Mouse (Mus musculus) intestine, embryonic 16.5 days (tissue): Measurements from ENCODE around the gene Tcf25. TPM values are rescaled to one million over a fixed set of nuclear protein-coding genes. Genes with fewer than 3 reads are reported as not detected.
A peak's percentile ranks its signal among the peaks of the same experiment; 100 is the strongest.
"Not testable (repeated sequence)": the region's sequence is repeated elsewhere in the genome, so short reads cannot be mapped to it uniquely, and the experiment has no call there.

ENCODE experiments used
- ATAC-seq: fragments of 200-750 bp; cut with Nextera tagmentation; 2 replicates; pipeline ENCODE4 v1.8.0; 2017; ENCODE audit warnings: moderate TSS enrichment, moderate library complexity
- H3K27ac ChIP-seq: fragments of 300-500 bp; sonication (generic); 2 replicates; pipeline ENCODE4 v1.5.1; 2014; ENCODE audit warnings: mild to moderate bottlenecking, low read length
- H3K27me3 ChIP-seq: fragments of 300-500 bp; sonication (generic); replicated peaks from 2 replicates; pipeline ENCODE4 v1.6.1; 2014; ENCODE audit warnings: low read length, control low read depth, mixed read lengths; ENCODE audit not compliant: control insufficient read depth, insufficient read depth
- H3K36me3 ChIP-seq: fragments of 300-500 bp; sonication (generic); 2 replicates; pipeline ENCODE4 v1.6.1; 2014; ENCODE audit warnings: low read length, control low read depth; ENCODE audit not compliant: control insufficient read depth, insufficient read depth
- H3K4me1 ChIP-seq: fragments of 300-500 bp; sonication (generic); 2 replicates; pipeline ENCODE4 v1.6.1; 2014; ENCODE audit warnings: low read length, control low read depth, mixed read lengths; ENCODE audit not compliant: control insufficient read depth, insufficient read depth
- H3K4me2 ChIP-seq: fragments of 300-500 bp; sonication (generic); 2 replicates; pipeline ENCODE4 v1.6.1; 2014; ENCODE audit warnings: low read depth, low read length, control low read depth
- H3K4me3 ChIP-seq: fragments of 300-500 bp; sonication (generic); 2 replicates; pipeline ENCODE4 v1.5.1; 2014; ENCODE audit warnings: mild to moderate bottlenecking, low read length
- H3K9ac ChIP-seq: fragments of 300-500 bp; sonication (generic); 2 replicates; pipeline ENCODE4 v1.6.1; 2014; ENCODE audit warnings: low read depth, low read length
- H3K9me3 ChIP-seq: fragments of 300-500 bp; sonication (generic); 2 replicates; pipeline ENCODE4 v1.6.1; 2016; ENCODE audit warnings: low read length, control low read depth; ENCODE audit not compliant: control insufficient read depth
- WGBS: fragments of 180-500 bp; shearing (Covaris S2); extraction: QIAGEN DNeasy Blood & Tissue Kit; methylation state at CpG from one replicate; pipeline ENCODE4 v1.1.7; 2014; 5-methylcytosine and 5-hydroxymethylcytosine counted together
- polyA plus RNA-seq: library from polyadenylated mRNA; unstranded; fragments of >200 nt; fragmentation: Nextera tagmentation; extraction: Ambion mirVana; gene quantifications from 2 replicates; pipeline ENCODE4 v1.2.1, GENCODE M21; 2015

The Tcf25 gene
- polyA plus RNA-seq, 1 experiment from 2014 or later, result 161 TPM

GRCm38 (mm10) chr8:123430936-123431335 is 57.4 kb downstream of the Tcf25 start:
- H3K27me3 ChIP-seq, result not testable (repeated sequence)

GRCm38 (mm10) chr8:123431616-123432365 is 58.2 kb downstream of the Tcf25 start:
- 96% methylated on average over 25 of the region's 25 CpGs for WGBS
- H3K9me3 ChIP-seq, result peaks cover 37% of the 10 kb centered on the region
- no peaks in the 10 kb centered on the region for H3K27me3 ChIP-seq
- H3K27ac ChIP-seq, result no peak overlapping the region
- no peak overlapping the region for H3K4me3 ChIP-seq
- no peak overlapping the region for H3K9ac ChIP-seq
- no peak overlapping the region for H3K4me2 ChIP-seq
- no peaks in the 10 kb centered on the region; the same call in 1 of the 2 replicates for H3K36me3 ChIP-seq
- no peaks in the 10 kb centered on the region for H3K4me1 ChIP-seq
- ATAC-seq, result no peak

More at GRCm38 (mm10) chr8:123430936-123431335, 57.4 kb downstream of the Tcf25 start:
- not testable (repeated sequence) for ATAC-seq, H3K36me3 ChIP-seq, H3K4me1 ChIP-seq, H3K4me2 ChIP-seq, H3K27ac ChIP-seq, H3K9ac ChIP-seq, H3K4me3 ChIP-seq
- H3K9me3 ChIP-seq, result peaks cover 40% of the 10 kb centered on the region
- 89% methylated on average over 7 of the region's 8 CpGs for WGBS

- H3K4me3 ChIP-seq, result no peak overlapping the region
- no peaks in the 10 kb centered on the region; the same call in 1 of the 2 replicates for H3K36me3 ChIP-seq
- H3K27ac ChIP-seq, result no peak overlapping the region
- no peaks in the 10 kb centered on the region for H3K4me1 ChIP-seq
- no peak for ATAC-seq
- WGBS, result 93% methylated on average over 16 of the region's 16 CpGs
- H3K9ac ChIP-seq, result no peak overlapping the region
- no peaks in the 10 kb centered on the region for H3K27me3 ChIP-seq
- peaks cover 31% of the 10 kb centered on the region for H3K9me3 ChIP-seq
- H3K4me2 ChIP-seq, result no peak overlapping the region
Observed at GRCm38 (mm10) chr8:123432381-123432780, 58.8 kb downstream of the Tcf25 start.

DNA sequence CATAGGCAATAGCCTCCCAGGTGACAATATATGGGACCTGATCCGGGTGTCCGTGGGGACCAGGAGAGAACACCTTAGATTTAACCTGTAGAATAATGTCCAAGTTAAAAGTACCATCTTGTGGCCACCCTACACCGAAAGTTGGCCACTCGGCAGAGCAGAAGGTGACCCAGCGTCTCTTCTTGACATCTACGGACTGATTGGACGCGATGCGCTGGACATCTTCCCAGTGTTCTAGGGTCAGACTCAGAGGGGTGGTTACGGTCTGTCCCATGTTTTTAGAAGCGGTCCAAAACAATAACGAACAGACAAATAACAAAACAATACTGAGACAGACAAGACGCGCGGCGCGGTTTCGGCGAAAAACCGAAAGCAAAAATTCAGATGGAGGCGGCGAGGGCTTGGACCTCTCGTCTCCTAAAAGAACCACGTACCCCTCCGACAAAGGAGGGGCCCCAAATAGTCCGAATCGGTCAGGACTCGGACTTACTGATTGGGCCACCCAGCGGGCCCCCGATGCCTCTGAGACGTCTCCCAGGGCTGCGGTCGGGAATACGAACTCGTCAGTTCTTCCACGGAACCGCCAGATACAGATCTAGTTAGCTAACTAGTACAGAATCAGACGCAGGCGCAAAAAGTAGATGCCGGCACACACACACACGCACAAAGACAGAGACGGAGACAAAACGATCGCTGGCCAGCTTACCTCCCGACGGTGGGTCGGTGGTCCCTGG is 59.9 kb downstream of the Tcf25 start:
- not testable (repeated sequence) for H3K9ac ChIP-seq, H3K36me3 ChIP-seq, H3K27me3 ChIP-seq, H3K27ac ChIP-seq, H3K4me2 ChIP-seq, H3K4me3 ChIP-seq, ATAC-seq, H3K4me1 ChIP-seq
- H3K9me3 ChIP-seq, result peaks cover 21% of the 10 kb centered on the region
- WGBS, result 97% methylated on average over 46 of the region's 47 CpGs

GRCm38 (mm10) chr8:123441788-123442187 is 68.2 kb downstream of the Tcf25 start:
- Histone ChIP-seq H3K4me1 (peaks cover 9% of the 10 kb centered on the region), H3K9me3 (no peaks in the 10 kb centered on the region), H3K27ac (no peak overlapping the region), H3K4me2 (no peak overlapping the region), H3K27me3 (no peaks in the 10 kb centered on the region), H3K36me3 (no peaks in the 10 kb centered on the region), H3K4me3 (no peak overlapping the region), H3K9ac (no peak overlapping the region)
- no peak for ATAC-seq
- 85% methylated on average over 2 of the region's 2 CpGs for WGBS

- H3K27me3 ChIP-seq, result no peaks in the 10 kb centered on the region
- 92% methylated on average over 5 of the region's 5 CpGs for WGBS
- no peaks in the 10 kb centered on the region for H3K9me3 ChIP-seq
- peak overlapping the region; percentile 72; the same call in 1 of the 2 replicates for H3K4me3 ChIP-seq
- no peak overlapping the region for H3K27ac ChIP-seq
- H3K4me2 ChIP-seq, result 0 out of 2 replicates have a peak overlapping the region, but pooled peaks have one; percentile 57
- H3K9ac ChIP-seq, result no peak overlapping the region
- peaks cover 9% of the 10 kb centered on the region for H3K4me1 ChIP-seq
- peak; percentile 9 for ATAC-seq
- no peaks in the 10 kb centered on the region for H3K36me3 ChIP-seq
Observed at GRCm38 (mm10) chr8:123442351-123442750, 68.8 kb downstream of the Tcf25 start.

DNA sequence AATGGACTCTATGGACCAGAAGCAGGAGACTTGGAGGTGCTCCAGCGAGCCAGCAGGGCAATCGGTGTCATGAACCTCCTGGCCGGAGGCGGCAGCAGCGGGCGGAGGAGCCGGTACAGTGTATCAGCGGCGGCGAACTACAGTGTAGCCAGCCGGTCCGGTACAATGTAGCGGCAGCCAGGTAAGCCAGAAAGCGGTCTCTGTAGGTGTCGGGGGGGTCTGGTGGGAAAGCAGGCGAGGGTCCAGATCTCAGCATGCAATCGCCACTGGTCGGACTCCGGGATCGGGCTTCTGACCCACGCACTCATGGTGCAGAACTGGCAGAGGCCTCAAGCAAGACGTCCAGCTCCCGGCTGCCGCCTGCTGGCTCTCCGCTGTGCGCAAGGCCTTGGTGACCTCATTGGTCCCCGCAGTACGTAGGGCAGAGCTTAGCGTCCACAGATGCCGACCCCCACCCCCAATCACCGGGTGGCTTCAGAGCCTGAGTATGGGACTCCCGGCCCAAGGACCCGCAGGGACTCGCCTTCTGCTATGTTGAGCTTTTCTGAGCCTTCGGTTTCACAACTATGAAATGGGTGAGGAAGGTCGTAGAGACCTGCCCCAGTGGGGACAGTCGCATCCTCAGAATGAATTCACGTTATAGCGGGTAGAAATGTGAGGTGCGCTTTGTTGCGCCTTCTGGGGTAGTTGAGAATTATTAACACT is 69.5 kb downstream of the Tcf25 start:
- H3K27me3 ChIP-seq, result no peaks in the 10 kb centered on the region
- ATAC-seq, result peak; percentile 97
- H3K27ac ChIP-seq, result 0 out of 2 replicates have a peak overlapping the region, but pooled peaks have one; percentile 53
- peak overlapping the region; percentile 57 for H3K4me2 ChIP-seq
- H3K9me3 ChIP-seq, result no peaks in the 10 kb centered on the region
- H3K4me3 ChIP-seq, result peak overlapping the region; percentile 72
- H3K4me1 ChIP-seq, result peaks cover 9% of the 10 kb centered on the region
- no peaks in the 10 kb centered on the region for H3K36me3 ChIP-seq
- WGBS, result under 1% methylated on average over 41 of the region's 41 CpGs
- peak overlapping the region; percentile 90 for H3K9ac ChIP-seq

DNA sequence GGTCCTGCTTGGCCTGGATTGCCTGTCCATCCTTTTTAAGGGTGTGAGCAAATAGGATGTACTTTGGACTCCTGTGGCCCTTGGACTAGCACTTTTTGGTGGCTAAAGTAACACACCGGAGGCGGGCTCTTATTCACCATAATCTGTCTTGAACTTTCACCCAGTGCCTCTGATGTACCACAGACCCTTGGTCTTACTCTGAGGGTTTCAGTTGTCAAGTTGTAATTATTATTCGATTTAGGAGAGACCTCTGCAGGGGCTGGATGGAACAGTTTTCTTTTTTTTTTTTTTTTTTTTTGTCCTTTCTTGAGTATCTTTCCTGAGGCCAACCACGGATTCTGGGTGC is 70.0 kb downstream of the Tcf25 start:
- peak; percentile 39 for ATAC-seq
- no peaks in the 10 kb centered on the region for H3K36me3 ChIP-seq
- H3K4me3 ChIP-seq, result peak overlapping the region; percentile 72
- no peak overlapping the region for H3K27ac ChIP-seq
- H3K4me2 ChIP-seq, result peak overlapping the region; percentile 57
- H3K27me3 ChIP-seq, result no peaks in the 10 kb centered on the region
- 23% methylated on average over 4 of the region's 4 CpGs for WGBS
- peak overlapping the region; percentile 90 for H3K9ac ChIP-seq
- H3K4me1 ChIP-seq, result peaks cover 9% of the 10 kb centered on the region
- H3K9me3 ChIP-seq, result no peaks in the 10 kb centered on the region

- H3K9ac ChIP-seq, result no peak overlapping the region
- no peak overlapping the region for H3K27ac ChIP-seq
- H3K36me3 ChIP-seq, result no peaks in the 10 kb centered on the region
- no peaks in the 10 kb centered on the region for H3K9me3 ChIP-seq
- no peak overlapping the region for H3K4me2 ChIP-seq
- H3K4me1 ChIP-seq, result peaks cover 9% of the 10 kb centered on the region
- no peak for ATAC-seq
- WGBS, result 79% methylated on average over 6 of the region's 6 CpGs
- H3K27me3 ChIP-seq, result no peaks in the 10 kb centered on the region
- no peak overlapping the region for H3K4me3 ChIP-seq
Observed at GRCm38 (mm10) chr8:123444131-123444530, 70.6 kb downstream of the Tcf25 start.
